Mouse (Mus musculus): Measurements from ENCODE around the gene 4930556J24Rik.

DNA sequence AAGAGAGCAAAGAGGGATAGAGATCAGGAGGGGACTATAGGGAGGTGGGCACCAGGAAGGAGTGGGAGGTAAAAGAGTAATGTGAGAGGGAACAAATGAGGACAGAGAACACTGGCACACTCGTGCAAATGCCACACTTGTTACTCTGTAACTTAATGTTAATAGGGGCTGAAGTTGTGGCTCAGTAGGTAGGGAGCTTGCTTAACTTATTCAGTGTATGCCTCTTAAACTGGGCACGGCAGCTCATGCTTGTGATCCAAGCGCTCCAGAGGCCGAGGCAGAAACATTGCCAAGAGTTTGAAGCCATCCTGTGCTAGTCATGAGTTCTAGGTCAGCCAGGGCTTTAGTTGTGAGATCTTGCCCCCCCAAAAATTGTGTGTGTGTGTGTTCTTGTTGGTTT, 41.4 kb downstream of the 4930556J24Rik start:
- TF ChIP-seq CTCF (conservative IDR thresholded peaks at IDR 0.05; ENCODE audit: insufficient read depth, insufficient read length, low read depth, low read length) (no peak), POLR2A (IDR thresholded peaks at IDR 0.05; ENCODE audit: low read depth, low read length) (no peak)
